Mouse (Mus musculus): ENCODE results near the gene Hivep3. TPM values are rescaled to one million over a fixed set of nuclear protein-coding genes. Genes with fewer than 3 reads are reported as not detected.

The Hivep3 gene
- total and polyA plus RNA-seq, 3 experiments: 14.4 to 32.3 (median 21.2) TPM

DNA sequence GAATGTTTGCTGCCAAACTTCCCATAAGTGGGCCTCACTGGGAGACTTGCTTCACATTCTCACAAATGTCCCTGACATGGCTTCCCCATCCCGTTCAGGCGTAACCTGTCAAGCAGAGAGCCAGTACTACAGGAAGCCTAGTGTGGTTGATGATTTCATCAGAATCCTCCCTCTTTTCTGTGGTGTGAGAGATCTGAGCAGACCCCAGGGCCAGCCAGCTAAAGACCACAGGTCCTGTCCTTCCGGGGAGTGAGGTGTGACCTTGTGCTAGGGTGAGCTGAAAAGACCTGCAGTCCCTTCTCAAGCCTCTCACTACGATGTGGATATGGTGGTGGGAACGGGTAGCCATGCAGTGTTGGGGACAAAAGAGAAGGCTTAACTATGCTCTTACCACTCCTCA is 348.9 kb downstream of the Hivep3 start:
- no peak overlapping the region for H3K4me3 ChIP-seq (replicated peaks in 1 of 3; ENCODE audit: low read depth in 2 of 3, low read length in 2 of 3, poor library complexity in 1 of 3)
- H3K79me2 ChIP-seq (replicated peaks; ENCODE audit: control insufficient read depth, extremely low read depth, insufficient read depth, poor library complexity, severe bottlenecking): no peaks in the 10 kb centered on the region
- H3K4me2 ChIP-seq (ENCODE audit: insufficient read depth, low read depth, poor library complexity, severe bottlenecking): no peak overlapping the region
- dilution Hi-C loops (cut with MboI; ENCODE audit: extremely low pct_ligation_motif_present, extremely low pct_unique_long_range_greater_than_20kb, low sequenced_read_pairs) (no loop called here), in situ Hi-C loops (cut with MboI; ENCODE audit: low pct_ligation_motif_present, low pct_unique_long_range_greater_than_20kb, low sequenced_read_pairs) (no loop called here)
- H3K9me3 ChIP-seq (replicated peaks; ENCODE audit: low read length): no peaks in the 10 kb centered on the region
- no peak overlapping the region for H3K9ac ChIP-seq (ENCODE audit: insufficient read depth, low read depth)
- peaks cover 12 to 45% of the 10 kb centered on the region in 2 experiments; a peak in 3 of 4 replicates for H3K4me1 ChIP-seq (ENCODE audit: control insufficient read depth in 1 of 2, insufficient read depth in 2 of 2)
- no peak overlapping the region for H3K27ac ChIP-seq (ENCODE audit: insufficient read depth, low read depth)
- TF ChIP-seq UBTF (IDR thresholded peaks at IDR 0.05; ENCODE audit: low read depth, low read length) (no peak), RCOR1 (conservative IDR thresholded peaks at IDR 0.05; ENCODE audit: low read depth, low read length) (no peak), POLR2AphosphoS2 (IDR thresholded peaks at IDR 0.05; ENCODE audit: low read depth, low read length) (no peak), MYC (IDR thresholded peaks at IDR 0.05; ENCODE audit: low read depth, low read length) (no peak), RAD21 (IDR thresholded peaks at IDR 0.05; ENCODE audit: low read depth, low read length) (no peak), E2F4 (IDR thresholded peaks at IDR 0.05; ENCODE audit: insufficient replicate concordance, low read depth, low read length) (no peak), KAT2A (IDR thresholded peaks at IDR 0.05; ENCODE audit: insufficient replicate concordance, low read length) (no peak), EP300 (IDR thresholded peaks at IDR 0.05; ENCODE audit: low read length) (no peak), CHD2 (IDR thresholded peaks at IDR 0.05; ENCODE audit: low read length) (no peak), SMC3 (IDR thresholded peaks at IDR 0.05; ENCODE audit: low read depth, low read length) (no peak), CHD1 (IDR thresholded peaks at IDR 0.05; ENCODE audit: low read depth, low read length) (no peak), ZMIZ1 (IDR thresholded peaks at IDR 0.05; ENCODE audit: low read depth, low read length) (no peak)
- H3K36me3 ChIP-seq (replicated peaks in 1 of 2; ENCODE audit: control insufficient read depth in 1 of 2, insufficient read depth in 1 of 2, low read length in 1 of 2): peaks cover 18 to 71% of the 10 kb centered on the region in 2 experiments
- no peak for DNase-seq (ENCODE audit: extremely low read depth)
- H3K27me3 ChIP-seq (replicated peaks): no peaks in the 10 kb centered on the region

GRCm38 (mm10) chr4:120083700-120084099 is 350.1 kb downstream of the Hivep3 start:
- H3K36me3 ChIP-seq (replicated peaks in 1 of 2; ENCODE audit: control insufficient read depth in 1 of 2, insufficient read depth in 1 of 2, low read length in 1 of 2): peaks cover 17 to 71% of the 10 kb centered on the region in 2 experiments
- no peak overlapping the region for H3K4me3 ChIP-seq (replicated peaks in 1 of 3; ENCODE audit: low read depth in 2 of 3, low read length in 2 of 3, poor library complexity in 1 of 3)
- H3K4me1 ChIP-seq (ENCODE audit: control insufficient read depth in 1 of 2, insufficient read depth in 2 of 2): peaks cover 12 to 41% of the 10 kb centered on the region in 2 experiments; a peak in 3 of 4 replicates
- no peak overlapping the region for H3K4me2 ChIP-seq (ENCODE audit: insufficient read depth, low read depth, poor library complexity, severe bottlenecking)
- H3K79me2 ChIP-seq (replicated peaks; ENCODE audit: control insufficient read depth, extremely low read depth, insufficient read depth, poor library complexity, severe bottlenecking): no peaks in the 10 kb centered on the region
- H3K9ac ChIP-seq (ENCODE audit: insufficient read depth, low read depth): no peak overlapping the region
- H3K27ac ChIP-seq (ENCODE audit: insufficient read depth, low read depth): no peak overlapping the region
- TF ChIP-seq E2F4 (IDR thresholded peaks at IDR 0.05; ENCODE audit: insufficient replicate concordance, low read depth, low read length) (no peak), SMC3 (IDR thresholded peaks at IDR 0.05; ENCODE audit: low read depth, low read length) (no peak), TBP (conservative IDR thresholded peaks at IDR 0.05; ENCODE audit: low read depth, low read length) (no peak), ZNF384 (IDR thresholded peaks at IDR 0.05; ENCODE audit: low read depth, low read length) (no peak), ZKSCAN1 (IDR thresholded peaks at IDR 0.05; ENCODE audit: borderline replicate concordance, low read depth, low read length) (no peak), JUN (IDR thresholded peaks at IDR 0.05; ENCODE audit: insufficient read depth, low read depth, low read length) (no peak), TCF12 (IDR thresholded peaks at IDR 0.05; ENCODE audit: low read depth, low read length) (no peak), POLR2A (IDR thresholded peaks at IDR 0.05; ENCODE audit: low read depth, low read length) (no peak), RCOR1 (conservative IDR thresholded peaks at IDR 0.05; ENCODE audit: low read depth, low read length) (no peak), USF1 (IDR thresholded peaks at IDR 0.05; ENCODE audit: low read depth, low read length) (no peak), NRF1 (IDR thresholded peaks at IDR 0.05; ENCODE audit: low read depth, low read length) (no peak), JUND (conservative IDR thresholded peaks at IDR 0.05; ENCODE audit: low read depth, low read length) (no peak), KAT2A (IDR thresholded peaks at IDR 0.05; ENCODE audit: insufficient replicate concordance, low read length) (no peak), RAD21 (IDR thresholded peaks at IDR 0.05; ENCODE audit: low read depth, low read length) (no peak), MAZ (IDR thresholded peaks at IDR 0.05; ENCODE audit: low read depth, low read length) (no peak), NELFE (IDR thresholded peaks at IDR 0.05; ENCODE audit: low read depth, low read length) (no peak)
- no peaks in the 10 kb centered on the region for H3K9me3 ChIP-seq (replicated peaks; ENCODE audit: low read length)
- no peaks in the 10 kb centered on the region for H3K27me3 ChIP-seq (replicated peaks)
- no peak for DNase-seq (ENCODE audit: extremely low read depth)
- in situ Hi-C loops (cut with MboI; ENCODE audit: low pct_ligation_motif_present, low pct_unique_long_range_greater_than_20kb, low sequenced_read_pairs): no loop called here
- dilution Hi-C loops (cut with MboI; ENCODE audit: extremely low pct_ligation_motif_present, extremely low pct_unique_long_range_greater_than_20kb, low sequenced_read_pairs): no loop called here
